Mouse (Mus musculus) stomach, postnatal 0 days (tissue): ENCODE results near the gene Amigo3. TPM values are rescaled to one million over a fixed set of nuclear protein-coding genes. Genes with fewer than 3 reads are reported as not detected.
A peak's percentile ranks its signal among the peaks of the same experiment; 100 is the strongest.

ENCODE experiments used
- ATAC-seq: fragments of 200-750 bp; cut with Nextera tagmentation; 2 replicates; pipeline ENCODE4 v1.8.0; 2017; ENCODE audit not compliant: low FRiP score, low TSS enrichment
- DNase-seq: peaks from one replicate; pipeline ENCODE4 v3.0.0-alpha.2; 2016; ENCODE audit warnings: low spot score
- H3K27ac ChIP-seq: fragments of 300-500 bp; sonication (generic); replicated peaks from 2 replicates; pipeline ENCODE4 v1.5.1; 2014; ENCODE audit warnings: mild to moderate bottlenecking, control low read depth
- H3K27me3 ChIP-seq: fragments of 300-500 bp; sonication (generic); 2 replicates; pipeline ENCODE4 v1.6.1; 2014; ENCODE audit warnings: low read length; ENCODE audit not compliant: control insufficient read depth, insufficient read depth
- H3K36me3 ChIP-seq: fragments of 300-500 bp; sonication (generic); 2 replicates; pipeline ENCODE4 v1.6.1; 2014; ENCODE audit warnings: low read length, mixed read lengths; ENCODE audit not compliant: control insufficient read depth, insufficient read depth
- H3K4me1 ChIP-seq: fragments of 300-500 bp; sonication (generic); replicated peaks from 2 replicates; pipeline ENCODE4 v1.6.1; 2014; ENCODE audit warnings: antibody characterized with exemption; ENCODE audit not compliant: control insufficient read depth, insufficient read depth
- H3K4me2 ChIP-seq: fragments of 300-500 bp; sonication (generic); replicated peaks from 2 replicates; pipeline ENCODE4 v1.6.1; 2014; ENCODE audit warnings: low read depth, mild to moderate bottlenecking, control low read depth, moderate library complexity
- H3K4me3 ChIP-seq: fragments of 300-500 bp; sonication (generic); 2 replicates; pipeline ENCODE4 v1.5.1; 2014; ENCODE audit warnings: low read depth, low read length, control low read depth
- H3K9ac ChIP-seq: fragments of 300-500 bp; sonication (generic); 2 replicates; pipeline ENCODE4 v1.6.1; 2014; ENCODE audit warnings: mild to moderate bottlenecking, low read length, control low read depth, mixed read lengths
- H3K9me3 ChIP-seq: fragments of 300-500 bp; sonication (generic); 2 replicates; pipeline ENCODE4 v1.6.1; 2016; ENCODE audit warnings: low read length; ENCODE audit not compliant: control insufficient read depth
- CTCF ChIP-seq: IDR thresholded peaks from 2 replicates; pipeline ENCODE4 v1.5.1; 2016; ENCODE audit warnings: antibody characterized with exemption, low read depth, mild to moderate bottlenecking, moderate library complexity
- EP300 ChIP-seq: optimal IDR thresholded peaks from 2 replicates; pipeline ENCODE3; 2016; ENCODE audit warnings: antibody characterized with exemption
- WGBS: fragments of 180-500 bp; shearing (Covaris S2); extraction: QIAGEN DNeasy Blood & Tissue Kit; methylation state at CpG from one replicate; pipeline ENCODE4 v1.1.7; 2014; 5-methylcytosine and 5-hydroxymethylcytosine counted together
- polyA plus RNA-seq: library from polyadenylated mRNA; unstranded; fragments of >200 nt; fragmentation: Nextera tagmentation; extraction: Ambion mirVana; gene quantifications from 2 replicates; pipeline ENCODE4 v1.2.1, GENCODE M21; 2015

Gene Amigo3
- polyA plus RNA-seq, 1 experiment from 2014 or later: 2.8 TPM

DNA sequence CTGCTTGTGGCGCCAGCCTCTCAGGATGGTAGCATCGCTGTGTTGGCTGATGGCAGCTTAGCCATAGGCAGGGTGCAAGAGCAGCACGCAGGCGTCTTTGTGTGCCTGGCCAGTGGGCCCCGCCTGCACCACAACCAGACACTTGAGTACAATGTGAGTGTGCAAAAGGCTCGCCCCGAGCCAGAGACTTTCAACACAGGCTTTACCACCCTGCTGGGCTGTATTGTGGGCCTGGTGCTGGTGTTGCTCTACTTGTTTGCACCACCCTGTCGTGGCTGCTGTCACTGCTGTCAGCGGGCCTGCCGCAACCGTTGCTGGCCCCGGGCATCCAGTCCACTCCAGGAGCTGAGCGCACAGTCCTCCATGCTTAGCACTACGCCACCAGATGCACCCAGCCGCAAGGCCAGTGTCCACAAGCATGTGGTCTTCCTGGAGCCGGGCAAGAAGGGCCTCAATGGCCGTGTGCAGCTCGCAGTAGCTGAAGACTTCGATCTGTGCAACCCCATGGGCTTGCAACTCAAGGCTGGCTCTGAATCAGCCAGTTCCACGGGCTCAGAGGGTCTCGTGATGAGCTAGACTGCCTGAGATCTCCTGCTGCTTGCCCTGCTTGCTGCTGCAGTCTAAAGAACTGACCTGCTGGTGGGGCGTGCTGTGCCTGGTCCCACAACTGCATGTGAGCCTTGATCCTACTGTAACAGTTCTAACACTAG lies 1.5 kb downstream of the Amigo3 start:
- H3K36me3 ChIP-seq: peaks cover 20% of the 10 kb centered on the region; the same call in 1 of the 2 replicates
- 85% methylated on average over 22 of the region's 22 CpGs for WGBS
- no peak overlapping the region for H3K9ac ChIP-seq
- peak overlapping the region; percentile 56; the same call in 1 of the 2 replicates for H3K27ac ChIP-seq
- H3K9me3 ChIP-seq: no peaks in the 10 kb centered on the region
- no peaks in the 10 kb centered on the region for H3K27me3 ChIP-seq
- H3K4me2 ChIP-seq: no peak overlapping the region
- TF ChIP-seq CTCF: no peak
- no peak for TF ChIP-seq EP300
- H3K4me3 ChIP-seq: no peak overlapping the region
- no peak for DNase-seq
- no peak for ATAC-seq
- 0 out of 2 replicates have a peak, but pooled peaks cover 4% of the 10 kb centered on the region for H3K4me1 ChIP-seq

DNA sequence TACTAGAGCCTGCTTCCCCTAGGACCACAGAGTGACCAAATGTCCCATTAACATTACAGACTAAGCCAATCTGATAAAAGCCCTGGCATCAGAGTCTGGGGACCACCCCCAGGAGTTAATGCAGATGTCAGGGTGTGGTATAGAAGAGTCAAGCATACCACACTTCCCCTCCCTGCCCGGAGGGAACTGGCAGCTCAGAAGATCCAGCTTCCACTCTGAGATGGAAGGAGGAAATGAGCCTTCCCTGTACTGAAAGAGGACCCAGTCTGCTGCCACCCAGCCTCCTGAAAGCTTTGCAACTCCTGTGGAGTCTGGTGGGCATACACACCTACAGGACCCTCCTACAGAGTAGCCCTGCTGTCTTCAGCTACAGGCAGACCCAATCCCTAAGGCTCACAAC lies 2.1 kb downstream of the Amigo3 start:
- no peak for DNase-seq
- H3K27ac ChIP-seq: no peak overlapping the region
- 0 out of 2 replicates have a peak, but pooled peaks cover 4% of the 10 kb centered on the region for H3K4me1 ChIP-seq
- TF ChIP-seq CTCF (no peak), EP300 (no peak)
- H3K27me3 ChIP-seq: no peaks in the 10 kb centered on the region
- H3K9me3 ChIP-seq: no peaks in the 10 kb centered on the region
- no peak for ATAC-seq
- no peak overlapping the region for H3K4me2 ChIP-seq
- no peak overlapping the region for H3K9ac ChIP-seq
- 77% methylated on average over 1 of the region's 1 CpGs for WGBS
- H3K4me3 ChIP-seq: no peak overlapping the region
- peaks cover 21% of the 10 kb centered on the region; the same call in 1 of the 2 replicates for H3K36me3 ChIP-seq

- Histone ChIP-seq H3K4me1 (0 out of 2 replicates have a peak, but pooled peaks cover 4% of the 10 kb centered on the region), H3K4me2 (no peak overlapping the region), H3K27ac (no peak overlapping the region), H3K4me3 (no peak overlapping the region), H3K9ac (no peak overlapping the region), H3K27me3 (no peaks in the 10 kb centered on the region), H3K9me3 (no peaks in the 10 kb centered on the region), H3K36me3 (peaks cover 21% of the 10 kb centered on the region; the same call in 1 of the 2 replicates)
- TF ChIP-seq EP300 (no peak), CTCF (no peak)
- DNase-seq: no peak
- 85% methylated on average over 6 of the region's 6 CpGs for WGBS
- no peak for ATAC-seq
Observed at GRCm38 (mm10) chr9:108055661-108056237, 2.8 kb downstream of the Amigo3 start.

- Histone ChIP-seq H3K4me1 (0 out of 2 replicates have a peak, but pooled peaks cover 4% of the 10 kb centered on the region), H3K36me3 (peaks cover 18% of the 10 kb centered on the region), H3K9ac (no peak overlapping the region), H3K9me3 (no peaks in the 10 kb centered on the region), H3K4me2 (no peak overlapping the region), H3K4me3 (no peak overlapping the region), H3K27me3 (no peaks in the 10 kb centered on the region), H3K27ac (no peak overlapping the region)
- no peak for TF ChIP-seq EP300
- TF ChIP-seq CTCF: no peak
- DNase-seq (no peak), ATAC-seq (no peak)
- WGBS: 79% methylated on average over 28 of the region's 28 CpGs
Observed at GRCm38 (mm10) chr9:108056361-108057261, 3.7 kb downstream of the Amigo3 start.

DNA sequence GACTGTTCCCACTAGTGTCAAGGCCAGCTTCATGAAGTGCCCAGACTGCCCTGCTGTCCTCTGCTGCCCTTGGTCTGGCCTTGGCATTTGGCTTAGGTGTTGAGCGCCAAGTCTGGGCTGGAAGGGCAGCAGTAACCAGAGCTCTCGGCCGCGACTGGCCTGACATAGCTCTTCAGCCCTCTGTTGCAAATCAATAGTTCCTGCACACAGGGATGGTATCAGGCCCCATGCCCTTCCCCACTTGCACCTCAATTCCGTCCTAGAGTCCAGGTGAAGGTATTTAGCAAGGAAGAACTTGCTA lies 4.3 kb downstream of the Amigo3 start:
- H3K4me1 ChIP-seq: 0 out of 2 replicates have a peak, but pooled peaks cover 4% of the 10 kb centered on the region
- H3K4me2 ChIP-seq: no peak overlapping the region
- WGBS: 90% methylated on average over 5 of the region's 5 CpGs
- ATAC-seq (no peak), DNase-seq (peak; percentile 13)
- H3K4me3 ChIP-seq: no peak overlapping the region
- no peak overlapping the region for H3K27ac ChIP-seq
- no peak overlapping the region for H3K9ac ChIP-seq
- TF ChIP-seq CTCF: no peak
- no peak for TF ChIP-seq EP300
- no peaks in the 10 kb centered on the region for H3K9me3 ChIP-seq
- no peaks in the 10 kb centered on the region for H3K27me3 ChIP-seq
- H3K36me3 ChIP-seq: peaks cover 16% of the 10 kb centered on the region

DNA sequence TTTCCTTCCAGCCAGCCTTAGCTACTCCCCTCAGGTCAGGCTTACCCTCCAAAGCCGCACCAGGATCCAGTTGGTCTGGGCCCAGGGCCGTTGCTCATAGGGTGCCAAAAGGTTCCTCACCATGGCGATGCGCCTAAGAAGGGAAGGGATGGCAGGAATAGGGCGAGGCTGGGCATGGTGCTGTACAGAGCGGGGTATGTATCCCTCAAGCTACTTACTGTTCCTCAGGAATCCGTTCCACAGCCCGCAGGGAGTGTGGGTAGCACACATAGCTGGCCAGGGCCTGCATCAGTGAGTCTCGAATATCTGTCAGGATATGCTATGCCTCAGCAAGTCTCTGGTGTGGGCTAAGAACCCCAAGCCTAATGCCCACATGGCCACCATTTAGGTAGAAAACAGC lies 5.3 kb downstream of the Amigo3 start:
- Histone ChIP-seq H3K27ac (no peak overlapping the region), H3K4me1 (0 out of 2 replicates have a peak, but pooled peaks cover under 1% of the 10 kb centered on the region), H3K4me3 (no peak overlapping the region), H3K27me3 (no peaks in the 10 kb centered on the region), H3K4me2 (no peak overlapping the region), H3K9ac (no peak overlapping the region), H3K9me3 (no peaks in the 10 kb centered on the region), H3K36me3 (peaks cover 19% of the 10 kb centered on the region)
- WGBS: 94% methylated on average over 9 of the region's 9 CpGs
- peak; percentile 13 for DNase-seq
- TF ChIP-seq EP300 (no peak), CTCF (no peak)
- no peak for ATAC-seq
